Mouse (Mus musculus) stomach, postnatal 0 days (tissue): ENCODE measurements around the gene Cav1.

Experiments
- CTCF ChIP-seq: IDR thresholded peaks from 2 replicates; pipeline ENCODE4 v1.5.1; 2016; ENCODE audit warnings: antibody characterized with exemption, low read depth, mild to moderate bottlenecking, moderate library complexity
- EP300 ChIP-seq: optimal IDR thresholded peaks from 2 replicates; pipeline ENCODE3; 2016; ENCODE audit warnings: antibody characterized with exemption

- TF ChIP-seq CTCF (no peak), EP300 (no peak)
Observed at GRCm38 (mm10) chr6:17340406-17340805, 34.3 kb downstream of the Cav1 start.
